Mouse (Mus musculus) C2C12 (cell line): ENCODE data around the gene Ccdc82. TPM values are rescaled to one million over a fixed set of nuclear protein-coding genes. Genes with fewer than 3 reads are reported as not detected.

ENCODE experiments used
- H3K27me3 ChIP-seq: one replicate; pipeline ENCODE4 v1.6.1; 2011; ENCODE audit not compliant: control insufficient read depth, insufficient read depth, insufficient read length
- H3K36me3 ChIP-seq: one replicate; pipeline ENCODE4 v1.6.1; 2011; ENCODE audit not compliant: control insufficient read depth, insufficient read depth
- H3K4me3 ChIP-seq: one replicate; pipeline ENCODE4 v1.5.1; 2011; ENCODE audit warnings: mild to moderate bottlenecking, control low read depth; ENCODE audit not compliant: poor library complexity, insufficient read depth, severe bottlenecking
- H3K79me2 ChIP-seq: one replicate; pipeline ENCODE4 v1.6.1; 2011; ENCODE audit not compliant: control insufficient read depth, insufficient read depth
- H3K79me3 ChIP-seq: one replicate; pipeline ENCODE4 v1.6.1; 2011; ENCODE audit warnings: low read depth, control low read depth
- H3ac ChIP-seq: one replicate; pipeline ENCODE3; 2011; ENCODE audit warnings: low read depth; ENCODE audit not compliant: control insufficient read depth, insufficient read length
- CEBPB ChIP-seq: IDR thresholded peaks from one replicate; pipeline ENCODE4 v1.6.1; 2011; ENCODE audit warnings: low read depth, mild to moderate bottlenecking, control low read depth, moderate library complexity
- CTCF ChIP-seq: IDR thresholded peaks from one replicate; pipeline ENCODE4 v1.5.1; 2011; ENCODE audit not compliant: control insufficient read depth, insufficient read depth, insufficient read length
- FOSL1 ChIP-seq: IDR thresholded peaks from one replicate; pipeline ENCODE4 v1.8.0; 2011; ENCODE audit warnings: mild to moderate bottlenecking, low read length; ENCODE audit not compliant: poor library complexity, insufficient read depth, severe bottlenecking
- MAX ChIP-seq: IDR thresholded peaks from one replicate; pipeline ENCODE4 v1.6.1; 2011; ENCODE audit warnings: mild to moderate bottlenecking, control low read depth
- MYOD1 ChIP-seq: IDR thresholded peaks from one replicate; pipeline ENCODE4 v1.6.1; 2011; ENCODE audit warnings: low read depth; ENCODE audit not compliant: control insufficient read depth, insufficient read length
- MYOG ChIP-seq: IDR thresholded peaks from one replicate; pipeline ENCODE4 v1.6.1; 2011; ENCODE audit not compliant: control insufficient read depth, insufficient read length; ENCODE audit errors: extremely low read depth
- USF1 ChIP-seq: IDR thresholded peaks from one replicate; pipeline ENCODE4 v1.6.1; 2011; ENCODE audit warnings: low read depth, mild to moderate bottlenecking, control low read depth, moderate library complexity
- polyA plus RNA-seq: library from polyadenylated mRNA; unstranded; fragments of >200 nt; fragmentation: generic; extraction: Trizol; gene quantifications from one replicate; pipeline ENCODE4 v1.2.1, GENCODE M21; 2012; ENCODE audit warnings: missing spikeins

The Ccdc82 gene
- polyA plus RNA-seq, 1 experiment, result 1.8 TPM

DNA sequence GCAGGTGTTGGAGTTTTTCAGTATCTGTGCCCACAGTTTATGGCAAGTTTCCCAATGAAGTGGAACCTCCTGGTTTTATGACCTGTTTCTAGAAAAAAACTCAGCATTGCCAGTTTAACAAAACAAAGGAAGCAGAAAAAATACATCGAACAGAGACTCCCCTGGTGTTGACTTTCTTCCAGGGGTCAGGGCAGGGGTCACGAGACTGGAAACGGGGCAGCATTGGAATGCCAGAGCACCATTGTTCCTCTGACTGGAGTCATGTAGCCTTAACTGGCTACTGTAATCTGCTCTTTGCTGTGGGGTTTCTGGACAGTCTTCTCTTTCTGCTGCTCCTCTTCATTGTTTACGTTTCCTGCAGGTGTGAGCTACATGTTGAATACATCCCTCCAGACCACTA is 16.2 kb upstream of the Ccdc82 start:
- no peaks in the 10 kb centered on the region for H3K36me3 ChIP-seq
- H3K27me3 ChIP-seq, result no peaks in the 10 kb centered on the region
- no peaks in the 10 kb centered on the region for H3K79me2 ChIP-seq
- no peak overlapping the region for H3ac ChIP-seq
- no peak for TF ChIP-seq CEBPB
- no peak for TF ChIP-seq MAX
- no peak for TF ChIP-seq MYOG
- TF ChIP-seq USF1, result no peak
- TF ChIP-seq FOSL1, result no peak
- TF ChIP-seq MYOD1, result no peak
- no peak for TF ChIP-seq CTCF
- H3K79me3 ChIP-seq, result no peaks in the 10 kb centered on the region
- H3K4me3 ChIP-seq, result no peak overlapping the region

GRCm38 (mm10) chr9:13231545-13232216 is 15.1 kb upstream of the Ccdc82 start:
- Histone ChIP-seq H3K79me3 (no peaks in the 10 kb centered on the region), H3ac (no peak overlapping the region), H3K36me3 (no peaks in the 10 kb centered on the region), H3K79me2 (no peaks in the 10 kb centered on the region), H3K4me3 (no peak overlapping the region), H3K27me3 (no peaks in the 10 kb centered on the region)
- TF ChIP-seq MYOG, result no peak
- no peak for TF ChIP-seq CEBPB
- TF ChIP-seq USF1, result no peak
- TF ChIP-seq FOSL1, result no peak

- peaks cover 24% of the 10 kb centered on the region for H3K79me2 ChIP-seq
- no peak for TF ChIP-seq MYOD1
- TF ChIP-seq MAX, result no peak
- no peak for TF ChIP-seq CTCF
- TF ChIP-seq FOSL1, result no peak
- peaks cover 16% of the 10 kb centered on the region for H3K79me3 ChIP-seq
- H3ac ChIP-seq, result no peak overlapping the region
- H3K27me3 ChIP-seq, result no peaks in the 10 kb centered on the region
- no peaks in the 10 kb centered on the region for H3K36me3 ChIP-seq
- H3K4me3 ChIP-seq, result no peak overlapping the region
These were observed 4.4 kb upstream of the Ccdc82 start for GRCm38 (mm10) chr9:13242321-13242720.

- Histone ChIP-seq H3K79me3 (peaks cover 16% of the 10 kb centered on the region), H3K36me3 (no peaks in the 10 kb centered on the region), H3K79me2 (peaks cover 30% of the 10 kb centered on the region), H3K4me3 (peak within 1 kb of the TSS; percentile 45), H3ac (peak within 1 kb of the TSS; percentile 67), H3K27me3 (no peaks in the 10 kb centered on the region)
- no peak for TF ChIP-seq MAX
- TF ChIP-seq MYOG, result no peak
- TF ChIP-seq CTCF, result no peak
- no peak for TF ChIP-seq MYOD1
- no peak for TF ChIP-seq CEBPB
- no peak for TF ChIP-seq FOSL1
These were observed 1.3 kb upstream of the Ccdc82 start, which contains the start of gene Jrkl for GRCm38 (mm10) chr9:13245481-13245880. Gene Jrkl (minus strand): TSS chr9:13245829.

DNA sequence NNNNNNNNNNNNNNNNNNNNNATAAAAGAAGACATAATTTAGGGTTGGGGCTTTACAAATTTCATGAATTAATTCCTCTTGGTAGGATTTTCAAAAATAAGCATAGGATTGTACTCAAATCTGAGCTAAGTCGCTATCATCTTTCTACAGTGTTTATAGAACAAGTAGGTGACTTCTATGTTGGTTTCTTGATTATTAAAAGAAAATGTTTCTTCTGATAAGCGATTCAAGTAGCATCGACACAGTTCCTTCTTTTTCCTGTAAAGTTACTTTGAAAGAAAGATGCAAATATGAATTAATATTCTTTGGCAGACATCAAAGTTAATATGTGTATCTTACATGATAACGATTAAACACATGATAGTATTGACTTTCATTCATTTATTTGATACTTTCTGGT is 1.3 kb downstream of the Ccdc82 start:
- H3K36me3 ChIP-seq, result no peaks in the 10 kb centered on the region
- H3K79me3 ChIP-seq, result peaks cover 16% of the 10 kb centered on the region
- H3K27me3 ChIP-seq, result no peaks in the 10 kb centered on the region
- H3K4me3 ChIP-seq, result no peak overlapping the region
- H3K79me2 ChIP-seq, result peaks cover 30% of the 10 kb centered on the region
- TF ChIP-seq MYOD1 (no peak), CEBPB (no peak), FOSL1 (no peak), MAX (no peak), USF1 (no peak), CTCF (no peak)
- H3ac ChIP-seq, result no peak overlapping the region

DNA sequence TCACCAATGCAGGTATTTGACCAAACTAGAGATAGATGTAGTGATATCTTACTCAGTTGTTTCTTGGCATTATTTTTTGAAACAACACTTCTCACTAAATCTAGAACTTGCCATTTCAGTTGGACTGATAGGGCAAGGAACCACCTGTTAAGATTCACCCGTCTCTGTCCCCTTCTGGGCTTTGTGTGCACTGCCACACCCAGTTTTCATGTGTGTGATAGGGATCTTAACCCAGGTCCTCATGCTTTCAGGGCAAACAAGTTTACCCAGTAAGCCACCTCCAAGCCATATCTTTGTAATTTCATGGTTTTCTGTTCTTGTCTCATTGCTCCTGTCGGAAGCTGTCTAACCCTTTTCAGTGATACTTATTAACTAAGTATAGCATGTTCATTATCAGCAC is 4.5 kb downstream of the Ccdc82 start:
- H3K27me3 ChIP-seq, result no peaks in the 10 kb centered on the region
- H3ac ChIP-seq, result no peak overlapping the region
- no peaks in the 10 kb centered on the region for H3K79me3 ChIP-seq
- peaks cover 7% of the 10 kb centered on the region for H3K36me3 ChIP-seq
- no peak for TF ChIP-seq USF1
- no peak for TF ChIP-seq FOSL1
- no peak for TF ChIP-seq MYOG
- TF ChIP-seq CEBPB, result no peak
- no peak for TF ChIP-seq MAX
- TF ChIP-seq MYOD1, result no peak
- TF ChIP-seq CTCF, result no peak
- H3K4me3 ChIP-seq, result no peak overlapping the region
- H3K79me2 ChIP-seq, result peaks cover 10% of the 10 kb centered on the region
